Mouse (Mus musculus): ENCODE measurements around the gene Coro7.

Coro7 gene

GRCm38 (mm10) chr16:4611193-4611592, 68.4 kb downstream of the Coro7 start:
- no peak for DNase-seq

- no peak for DNase-seq
These were observed 71.0 kb downstream of the Coro7 start for GRCm38 (mm10) chr16:4608532-4609059.

- DNase-seq: peak; percentile 80
These were observed 71.6 kb downstream of the Coro7 start for GRCm38 (mm10) chr16:4607818-4608531.

- peak; percentile 34 for DNase-seq
These were observed 73.0 kb downstream of the Coro7 start for GRCm38 (mm10) chr16:4606431-4607084.

- no peak for DNase-seq
These were observed 74.0 kb downstream of the Coro7 start for GRCm38 (mm10) chr16:4605514-4606131.

GRCm38 (mm10) chr16:4604293-4604837, 75.2 kb downstream of the Coro7 start:
- DNase-seq: no peak

- DNase-seq: no peak
These were observed 76.1 kb downstream of the Coro7 start for GRCm38 (mm10) chr16:4603453-4603837.

GRCm38 (mm10) chr16:4602766-4603452, 76.7 kb downstream of the Coro7 start:
- no peak for DNase-seq

GRCm38 (mm10) chr16:4602189-4602588, 77.4 kb downstream of the Coro7 start:
- no peak for DNase-seq

- DNase-seq: no peak
These were observed 78.8 kb downstream of the Coro7 start for GRCm38 (mm10) chr16:4600701-4601310.

- no peak for DNase-seq
These were observed 80.0 kb downstream of the Coro7 start for GRCm38 (mm10) chr16:4599616-4600015.

GRCm38 (mm10) chr16:4598891-4599543, 80.6 kb downstream of the Coro7 start:
- no peak for DNase-seq

GRCm38 (mm10) chr16:4598041-4598440, 81.5 kb downstream of the Coro7 start:
- no peak for DNase-seq

GRCm38 (mm10) chr16:4597296-4597695, 82.3 kb downstream of the Coro7 start:
- no peak for DNase-seq

- no peak for DNase-seq
These were observed 82.7 kb downstream of the Coro7 start for GRCm38 (mm10) chr16:4596836-4597235.

GRCm38 (mm10) chr16:4596141-4596728, 83.3 kb downstream of the Coro7 start:
- DNase-seq: no peak

- DNase-seq: peak; percentile 32
These were observed 84.0 kb downstream of the Coro7 start for GRCm38 (mm10) chr16:4595527-4595963.

GRCm38 (mm10) chr16:4594814-4595526, 84.6 kb downstream of the Coro7 start:
- DNase-seq: no peak

- DNase-seq: peak; percentile 32
These were observed 85.4 kb downstream of the Coro7 start, which contains the start of gene Glis2 for GRCm38 (mm10) chr16:4593971-4594813. Gene Glis2 (plus strand): TSS chr16:4594713.
